Mouse (Mus musculus) liver, embryonic 15.5 days (tissue): ENCODE measurements at regions not wholly inside any gene's neighbourhood (a gene's known extent, or its start where the extent isn't known, plus 50 kb on each side); places are given as distances from the start of the nearest gene placed in this dataset.
A peak's percentile ranks its signal among the peaks of the same experiment; 100 is the strongest.

Experiments
- ATAC-seq: fragments of 200-750 bp; cut with Nextera tagmentation; 2 replicates; pipeline ENCODE4 v1.8.0; 2017; ENCODE audit warnings: moderate number of reproducible peaks, mild to moderate bottlenecking, moderate library complexity; ENCODE audit not compliant: insufficient read depth
- H3K27ac ChIP-seq: fragments of 300-500 bp; sonication (generic); replicated peaks from 2 replicates; pipeline ENCODE4 v1.5.1; 2015; ENCODE audit warnings: mild to moderate bottlenecking, inconsistent platforms
- H3K27me3 ChIP-seq: fragments of 300-500 bp; sonication (generic); 2 replicates; pipeline ENCODE4 v1.6.1; 2015; ENCODE audit warnings: mild to moderate bottlenecking, inconsistent platforms
- H3K36me3 ChIP-seq: fragments of 300-500 bp; sonication (generic); replicated peaks from 2 replicates; pipeline ENCODE4 v1.6.1; 2015; ENCODE audit warnings: moderate library complexity, mild to moderate bottlenecking, inconsistent platforms
- H3K4me1 ChIP-seq: fragments of 300-500 bp; sonication (generic); replicated peaks from 2 replicates; pipeline ENCODE4 v1.6.1; 2015; ENCODE audit warnings: inconsistent platforms
- H3K4me2 ChIP-seq: fragments of 300-500 bp; sonication (generic); 2 replicates; pipeline ENCODE4 v1.6.1; 2015; ENCODE audit warnings: moderate library complexity, mild to moderate bottlenecking, inconsistent platforms
- H3K4me3 ChIP-seq: fragments of 300-500 bp; sonication (generic); replicated peaks from 2 replicates; pipeline ENCODE4 v1.5.1; 2015; ENCODE audit warnings: mild to moderate bottlenecking, inconsistent platforms
- H3K9ac ChIP-seq: fragments of 300-500 bp; sonication (generic); 2 replicates; pipeline ENCODE4 v1.6.1; 2015; ENCODE audit warnings: moderate library complexity, mild to moderate bottlenecking, inconsistent platforms
- H3K9me3 ChIP-seq: fragments of 300-500 bp; sonication (generic); replicated peaks from 2 replicates; pipeline ENCODE4 v1.6.1; 2016; ENCODE audit warnings: inconsistent platforms
- WGBS: fragments of 180-500 bp; shearing (Covaris S2); methylation state at CpG from one replicate; pipeline ENCODE4 v1.1.7; 2015; ENCODE audit warnings: mixed read lengths; ENCODE audit not compliant: insufficient replicate concordance; 5-methylcytosine and 5-hydroxymethylcytosine counted together

DNA sequence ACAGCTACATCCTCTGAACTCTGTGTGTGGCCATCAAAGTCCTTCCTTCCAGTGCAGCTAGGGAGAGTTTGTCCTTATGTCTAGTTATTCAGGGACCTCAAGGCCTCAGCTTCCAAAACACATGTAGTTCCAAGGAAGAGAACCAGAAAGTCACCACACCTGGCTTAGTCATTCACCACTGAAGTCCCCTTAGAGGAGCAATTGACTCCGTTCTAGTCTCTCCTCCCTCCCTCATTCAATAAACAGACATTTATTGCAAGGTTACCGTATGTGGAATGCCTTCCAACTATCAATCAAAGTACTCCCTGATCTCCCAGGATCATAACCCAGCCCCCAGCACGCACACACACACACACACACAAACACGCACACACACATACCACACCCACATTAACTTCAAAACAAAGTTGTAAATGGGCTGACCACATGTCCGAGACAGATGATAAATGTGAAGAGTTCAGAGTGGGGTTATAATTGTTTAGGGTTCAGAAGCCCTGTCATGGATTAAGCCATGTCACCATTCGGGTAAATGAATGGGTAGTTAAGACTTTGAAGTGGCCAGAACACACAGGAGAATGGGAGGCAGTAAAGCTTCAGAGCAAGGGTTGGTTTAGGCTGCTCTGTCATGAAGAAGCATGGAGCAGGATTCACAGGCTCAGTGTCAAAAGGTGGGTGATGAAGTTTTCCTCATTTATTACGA lies 141.4 kb downstream of the Irs2 start:
- Histone ChIP-seq H3K36me3 (no peaks in the 10 kb centered on the region), H3K27me3 (0 out of 2 replicates have a peak, but pooled peaks cover 10% of the 10 kb centered on the region), H3K4me3 (no peak overlapping the region), H3K4me2 (no peak overlapping the region), H3K27ac (peak overlapping the region; percentile 69), H3K9me3 (no peaks in the 10 kb centered on the region), H3K9ac (no peak overlapping the region), H3K4me1 (peaks cover 21% of the 10 kb centered on the region)
- WGBS: 28% methylated on average over 7 of the region's 7 CpGs
- ATAC-seq: no peak

- 7% methylated on average over 11 of the region's 11 CpGs for WGBS
Measured at GRCm38 (mm10) chr8:10865941-10866513, 142.2 kb downstream of the Irs2 start.

GRCm38 (mm10) chr8:10865415-10865821 lies 142.8 kb downstream of the Irs2 start:
- WGBS: 27% methylated on average over 8 of the region's 8 CpGs
- no peaks in the 10 kb centered on the region for H3K36me3 ChIP-seq
- H3K9ac ChIP-seq: no peak overlapping the region
- no peak for ATAC-seq
- H3K9me3 ChIP-seq: no peaks in the 10 kb centered on the region
- H3K4me1 ChIP-seq: peaks cover 24% of the 10 kb centered on the region
- H3K4me2 ChIP-seq: peak overlapping the region; percentile 21; the same call in 1 of the 2 replicates
- H3K27ac ChIP-seq: peak overlapping the region; percentile 78
- 0 out of 2 replicates have a peak, but pooled peaks cover 10% of the 10 kb centered on the region for H3K27me3 ChIP-seq
- H3K4me3 ChIP-seq: no peak overlapping the region

More at GRCm38 (mm10) chr8:10865941-10866513, 142.2 kb downstream of the Irs2 start:
- Histone ChIP-seq H3K9ac (no peak overlapping the region), H3K9me3 (no peaks in the 10 kb centered on the region), H3K4me1 (peaks cover 21% of the 10 kb centered on the region), H3K4me3 (no peak overlapping the region), H3K36me3 (no peaks in the 10 kb centered on the region), H3K27me3 (0 out of 2 replicates have a peak, but pooled peaks cover 10% of the 10 kb centered on the region), H3K27ac (peak overlapping the region; percentile 78), H3K4me2 (0 out of 2 replicates have a peak overlapping the region, but pooled peaks have one; percentile 21)
- ATAC-seq: peak; percentile 85

DNA sequence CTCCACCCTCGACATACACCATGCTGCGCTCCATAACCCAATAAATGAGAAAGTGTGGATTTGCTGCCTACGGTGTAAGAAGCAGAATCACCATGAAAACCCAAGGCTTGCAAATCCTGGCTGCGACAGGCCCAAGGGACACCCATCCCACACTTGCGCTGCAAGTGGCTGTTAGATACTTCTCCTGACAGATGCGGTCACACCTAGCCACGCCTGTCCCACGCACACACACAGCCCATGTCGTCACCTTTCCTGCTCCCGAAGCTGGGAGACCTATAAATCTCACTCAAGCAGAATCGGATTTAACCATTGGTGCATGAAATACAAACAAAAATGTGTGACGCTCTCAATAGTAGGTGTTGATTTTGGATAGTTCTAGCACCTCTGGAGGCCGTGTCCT lies 145.8 kb downstream of the Irs2 start:
- Histone ChIP-seq H3K27me3 (0 out of 2 replicates have a peak, but pooled peaks cover 6% of the 10 kb centered on the region), H3K9me3 (no peaks in the 10 kb centered on the region), H3K4me2 (no peak overlapping the region), H3K4me1 (peaks cover 19% of the 10 kb centered on the region), H3K36me3 (no peaks in the 10 kb centered on the region), H3K4me3 (no peak overlapping the region), H3K9ac (no peak overlapping the region), H3K27ac (no peak overlapping the region)
- WGBS: 74% methylated on average over 13 of the region's 13 CpGs
- ATAC-seq: no peak

DNA sequence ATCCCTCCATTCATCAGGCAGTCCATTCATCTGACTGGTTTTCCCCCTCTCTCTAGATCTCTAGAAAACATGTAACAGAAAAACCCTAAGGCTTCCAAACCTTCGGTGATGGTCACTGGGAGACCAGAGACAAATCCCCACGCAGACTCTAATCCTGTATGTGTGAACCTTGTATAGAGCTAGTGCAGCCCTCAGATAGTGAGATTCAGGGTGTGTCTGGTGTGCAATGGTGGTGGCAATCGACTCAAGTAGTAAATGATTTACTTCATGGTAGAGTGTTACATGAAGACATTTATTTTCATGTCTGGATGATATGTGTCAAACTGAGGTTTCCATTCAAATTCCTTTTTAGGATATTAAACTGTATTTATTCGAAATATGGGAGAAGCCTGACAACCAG lies 147.4 kb downstream of the Irs2 start:
- peaks cover 15% of the 10 kb centered on the region; the same call in 1 of the 2 replicates for H3K4me1 ChIP-seq
- no peaks in the 10 kb centered on the region for H3K36me3 ChIP-seq
- H3K27ac ChIP-seq: no peak overlapping the region
- 45% methylated on average over 4 of the region's 4 CpGs for WGBS
- ATAC-seq: no peak
- no peak overlapping the region for H3K9ac ChIP-seq
- no peak overlapping the region for H3K4me2 ChIP-seq
- H3K9me3 ChIP-seq: no peaks in the 10 kb centered on the region
- 0 out of 2 replicates have a peak, but pooled peaks cover 6% of the 10 kb centered on the region for H3K27me3 ChIP-seq
- no peak overlapping the region for H3K4me3 ChIP-seq

DNA sequence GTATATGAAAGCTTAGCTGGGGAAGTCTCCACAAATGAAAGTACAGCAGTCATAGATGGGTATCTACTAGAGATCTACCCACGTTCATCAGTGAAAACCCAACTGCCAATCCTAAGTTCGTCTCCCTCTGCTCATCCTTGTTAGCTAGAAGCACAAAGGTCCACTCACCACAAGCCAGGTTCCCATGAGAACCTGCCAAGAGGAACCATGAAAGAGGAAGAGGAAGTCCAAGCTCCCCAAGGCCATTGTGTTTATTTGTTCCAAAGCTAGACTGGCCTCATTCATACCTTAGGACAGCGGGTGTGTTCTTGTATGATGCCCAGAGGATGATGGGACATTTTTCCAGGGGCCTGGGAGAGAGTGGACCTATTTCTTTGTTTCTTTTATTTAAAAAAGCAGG lies 150.4 kb downstream of the Irs2 start:
- no peaks in the 10 kb centered on the region for H3K27me3 ChIP-seq
- H3K4me3 ChIP-seq: no peak overlapping the region
- H3K9me3 ChIP-seq: no peaks in the 10 kb centered on the region
- H3K4me1 ChIP-seq: peaks cover 11% of the 10 kb centered on the region; the same call in 1 of the 2 replicates
- H3K27ac ChIP-seq: no peak overlapping the region
- no peak overlapping the region for H3K9ac ChIP-seq
- 39% methylated on average over 3 of the region's 3 CpGs for WGBS
- H3K4me2 ChIP-seq: no peak overlapping the region
- no peaks in the 10 kb centered on the region for H3K36me3 ChIP-seq
- ATAC-seq: no peak

DNA sequence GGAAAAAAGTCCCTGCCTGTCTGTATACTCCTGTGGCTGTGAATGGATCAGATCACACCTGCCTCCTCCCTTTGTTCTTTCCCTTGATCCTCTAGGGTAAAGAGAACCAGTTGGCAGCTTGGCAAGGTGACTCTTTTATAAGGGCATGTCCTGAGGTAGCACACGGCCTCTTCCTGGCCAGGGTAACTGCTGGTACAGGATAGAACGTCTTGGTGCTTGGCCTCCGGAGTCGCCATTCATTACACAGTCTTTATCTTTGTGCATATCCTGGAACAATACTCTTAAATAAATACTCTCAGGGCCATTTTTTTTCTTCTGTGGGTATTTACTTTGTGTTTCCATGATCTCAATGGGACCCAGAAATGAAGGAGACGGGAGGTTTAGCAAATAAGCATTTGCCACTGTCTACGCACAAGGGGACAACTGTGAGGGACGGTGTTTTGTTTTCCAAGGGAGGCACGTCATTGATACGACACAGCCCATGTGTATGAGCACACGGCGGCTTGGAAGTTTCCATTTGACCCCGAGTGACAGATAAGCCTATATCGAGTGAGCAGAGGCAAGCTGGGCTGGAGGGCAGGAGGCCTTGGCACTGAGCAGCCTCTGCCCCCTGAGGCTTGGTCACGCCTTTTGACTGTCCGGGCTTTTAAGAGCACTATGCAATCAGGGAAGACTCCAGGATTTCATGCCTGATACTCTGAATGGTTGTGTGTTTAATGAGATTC lies 151.1 kb downstream of the Irs2 start:
- Histone ChIP-seq H3K27ac (no peak overlapping the region), H3K9me3 (no peaks in the 10 kb centered on the region), H3K4me1 (peaks cover 11% of the 10 kb centered on the region; the same call in 1 of the 2 replicates), H3K4me3 (no peak overlapping the region), H3K36me3 (no peaks in the 10 kb centered on the region), H3K27me3 (no peaks in the 10 kb centered on the region), H3K9ac (no peak overlapping the region), H3K4me2 (no peak overlapping the region)
- WGBS: 53% methylated on average over 15 of the region's 15 CpGs
- no peak for ATAC-seq

DNA sequence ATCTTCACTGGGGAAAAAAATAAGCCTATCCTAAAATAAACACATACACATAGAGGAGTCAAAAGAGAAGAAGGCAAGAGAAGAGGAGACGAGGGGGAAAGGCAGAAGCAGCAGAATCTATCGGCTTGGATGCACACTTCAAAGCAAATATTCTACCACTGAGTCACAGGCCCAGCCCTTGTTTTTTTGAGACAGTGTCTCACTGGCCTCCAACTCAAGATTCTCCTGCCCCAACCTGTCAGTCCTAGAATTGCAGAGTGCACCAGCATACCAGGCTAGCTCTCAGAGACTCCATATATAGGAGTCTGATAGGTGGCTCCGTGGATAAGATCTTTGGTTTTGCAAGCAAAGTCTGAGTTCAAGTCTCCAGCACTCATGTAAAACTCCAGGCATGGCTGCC lies 152.6 kb downstream of the Irs2 start:
- Histone ChIP-seq H3K4me1 (peaks cover 9% of the 10 kb centered on the region; the same call in 1 of the 2 replicates), H3K9me3 (no peaks in the 10 kb centered on the region), H3K4me2 (no peak overlapping the region), H3K36me3 (no peaks in the 10 kb centered on the region), H3K27ac (no peak overlapping the region), H3K4me3 (no peak overlapping the region), H3K27me3 (no peaks in the 10 kb centered on the region), H3K9ac (no peak overlapping the region)
- ATAC-seq: no peak
- WGBS: 67% methylated on average over 3 of the region's 3 CpGs

- H3K36me3 ChIP-seq: no peaks in the 10 kb centered on the region
- H3K4me2 ChIP-seq: no peak overlapping the region
- 60% methylated on average over 4 of the region's 4 CpGs for WGBS
- no peaks in the 10 kb centered on the region for H3K27me3 ChIP-seq
- no peak overlapping the region for H3K4me3 ChIP-seq
- H3K9ac ChIP-seq: no peak overlapping the region
- H3K27ac ChIP-seq: peak overlapping the region; percentile 54
- ATAC-seq: no peak
- H3K4me1 ChIP-seq: peaks cover 8% of the 10 kb centered on the region; the same call in 1 of the 2 replicates
- no peaks in the 10 kb centered on the region for H3K9me3 ChIP-seq
Measured at GRCm38 (mm10) chr8:10855131-10855530, 153.1 kb downstream of the Irs2 start.

GRCm38 (mm10) chr8:10854600-10854999 lies 153.7 kb downstream of the Irs2 start:
- H3K27me3 ChIP-seq: no peaks in the 10 kb centered on the region
- peak overlapping the region; percentile 68 for H3K27ac ChIP-seq

DNA sequence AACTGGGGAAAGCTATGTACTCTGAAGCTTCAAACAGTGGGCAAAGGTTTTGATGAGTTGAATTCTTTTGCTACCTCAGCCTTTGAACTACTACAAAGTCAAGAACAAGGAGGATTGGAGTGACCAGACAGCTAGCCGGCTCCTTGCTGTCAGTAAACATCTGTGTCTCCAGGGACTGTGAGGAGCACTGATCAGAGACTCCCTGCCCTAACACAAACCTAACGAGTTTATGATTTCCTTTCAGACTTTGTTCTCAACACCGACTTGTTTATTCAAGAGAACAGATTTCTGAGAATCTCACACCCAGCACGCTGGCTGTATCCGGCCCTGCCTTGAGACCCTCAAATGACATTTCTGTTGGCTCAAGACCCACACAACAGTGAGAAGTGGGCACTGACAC lies 154.4 kb downstream of the Irs2 start:
- Histone ChIP-seq H3K4me2 (no peak overlapping the region), H3K36me3 (no peaks in the 10 kb centered on the region), H3K4me3 (no peak overlapping the region), H3K9ac (no peak overlapping the region), H3K27me3 (no peaks in the 10 kb centered on the region), H3K4me1 (peaks cover 11% of the 10 kb centered on the region; the same call in 1 of the 2 replicates), H3K9me3 (no peaks in the 10 kb centered on the region), H3K27ac (peak overlapping the region; percentile 68)
- ATAC-seq: no peak
- WGBS: 39% methylated on average over 5 of the region's 5 CpGs

More at GRCm38 (mm10) chr8:10854600-10854999, 153.7 kb downstream of the Irs2 start:
- WGBS: 32% methylated on average over 6 of the region's 6 CpGs
- Histone ChIP-seq H3K9me3 (no peaks in the 10 kb centered on the region), H3K4me2 (no peak overlapping the region), H3K9ac (no peak overlapping the region), H3K4me1 (peaks cover 11% of the 10 kb centered on the region; the same call in 1 of the 2 replicates), H3K4me3 (no peak overlapping the region), H3K36me3 (no peaks in the 10 kb centered on the region)
- ATAC-seq: peak; percentile 86
